Mouse (Mus musculus) T-helper 2 cell (primary cell): ENCODE measurements at regions not wholly inside any gene's neighbourhood (a gene's known extent, or its start where the extent isn't known, plus 50 kb on each side); places are given as distances from the start of the nearest gene placed in this dataset.

Experiments used
- in situ Hi-C: fragments of 300-600 bp; cut with MboI, MseI; formaldehyde crosslinking; loops from one replicate; pipeline ENCODE4 v1.15.1; 2025; ENCODE audit warnings: high pct_unique_total_duplicates

DNA sequence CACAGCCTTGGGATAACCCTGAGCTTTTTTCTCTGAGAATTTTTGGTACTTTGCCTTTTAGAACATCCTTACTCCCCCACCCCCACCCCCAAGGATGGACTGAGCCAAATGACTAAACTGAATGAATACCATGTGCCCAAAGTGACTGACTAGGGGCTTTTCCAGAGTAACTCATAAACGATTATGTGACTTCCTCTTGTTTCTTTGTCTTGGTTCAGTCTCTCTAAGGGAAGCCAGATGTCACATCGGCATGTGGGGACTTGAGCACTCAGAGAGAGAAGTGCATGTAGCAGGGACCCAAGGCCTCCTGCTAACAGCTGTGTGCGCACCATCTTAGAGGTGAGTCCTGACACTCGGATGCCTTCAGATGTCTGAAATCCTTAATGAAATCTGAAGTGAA lies 63.8 kb upstream of the Gm47985 start:
- in situ Hi-C loops = no loop called here

DNA sequence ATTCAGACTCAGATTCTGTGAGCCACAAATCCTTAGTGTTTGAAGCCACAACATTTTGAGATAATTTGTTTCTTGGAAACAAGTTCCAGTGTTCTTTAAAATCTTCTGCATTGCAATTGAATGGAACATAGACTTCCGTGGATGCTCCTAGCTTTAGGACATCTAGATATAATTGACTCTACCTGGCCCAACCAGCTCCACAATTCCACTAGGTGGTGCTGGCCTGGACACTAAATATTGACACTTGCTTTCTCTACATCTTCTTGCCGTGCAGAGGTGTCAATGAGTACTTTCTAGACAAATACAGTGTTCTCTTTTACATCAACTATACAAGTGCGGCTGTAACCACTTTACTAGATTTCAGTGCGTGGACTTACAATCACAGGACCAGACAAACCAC lies 63.4 kb upstream of the Gm47985 start:
- in situ Hi-C loops = no loop called here

DNA sequence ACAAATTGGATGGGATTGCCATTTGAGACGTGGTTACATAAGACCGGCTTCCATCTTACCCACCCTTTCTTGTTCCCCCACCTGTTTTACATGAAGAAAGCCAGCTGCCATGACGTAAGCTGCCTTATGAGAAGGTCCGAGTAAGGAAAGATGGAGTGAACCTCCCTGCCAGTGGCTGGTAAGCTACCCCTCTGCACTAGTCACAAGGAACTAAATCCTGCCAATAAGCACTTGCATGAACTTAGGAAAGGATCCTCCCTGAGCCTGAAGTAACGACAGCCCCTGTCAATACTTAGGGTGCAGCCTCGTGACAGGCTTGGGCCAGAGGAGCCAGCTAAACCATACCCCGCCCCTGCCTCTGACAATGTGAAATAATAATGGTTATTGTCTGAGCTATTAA lies 62.8 kb upstream of the Gm47985 start:
- in situ Hi-C loops = no loop called here

- in situ Hi-C loops = no loop called here
These were observed 60.7 kb upstream of the Gm47985 start for GRCm38 (mm10) chr1:151121686-151122085.

- in situ Hi-C loops = no loop called here
These were observed 58.4 kb upstream of the Gm47985 start for GRCm38 (mm10) chr1:151123964-151124363.

DNA sequence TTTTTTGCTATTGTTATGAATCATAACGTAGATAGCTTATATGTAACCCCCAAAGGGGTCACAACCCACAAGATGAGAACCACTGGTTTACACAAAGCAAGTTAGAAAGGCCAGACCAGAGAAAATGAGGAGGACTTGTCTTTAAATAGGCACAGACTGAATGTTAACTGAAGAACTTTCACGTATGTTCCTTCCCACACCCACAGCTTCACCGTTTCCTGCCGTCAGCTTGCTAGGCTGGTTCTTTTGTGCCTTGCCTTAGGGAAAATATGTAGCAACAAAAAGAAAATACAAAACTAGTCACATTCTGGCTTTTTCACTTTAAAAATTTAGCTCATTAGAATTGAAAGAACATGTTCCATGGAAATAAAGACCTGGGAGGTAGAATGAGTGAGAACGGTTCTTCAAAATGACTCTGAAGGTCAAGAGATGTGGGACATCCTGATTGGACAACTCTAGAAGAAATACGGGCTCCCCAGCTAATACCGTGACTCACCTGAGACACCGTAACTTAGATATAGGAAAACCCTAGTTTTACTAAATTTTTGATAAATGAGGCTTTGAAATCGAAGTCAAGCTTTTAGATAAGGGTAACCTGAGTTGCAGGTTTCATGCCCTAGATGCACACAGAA lies 57.2 kb upstream of the Gm47985 start:
- in situ Hi-C loops = no loop called here

GRCm38 (mm10) chr1:151125764-151126485 lies 56.4 kb upstream of the Gm47985 start:
- in situ Hi-C loops = no loop called here

DNA sequence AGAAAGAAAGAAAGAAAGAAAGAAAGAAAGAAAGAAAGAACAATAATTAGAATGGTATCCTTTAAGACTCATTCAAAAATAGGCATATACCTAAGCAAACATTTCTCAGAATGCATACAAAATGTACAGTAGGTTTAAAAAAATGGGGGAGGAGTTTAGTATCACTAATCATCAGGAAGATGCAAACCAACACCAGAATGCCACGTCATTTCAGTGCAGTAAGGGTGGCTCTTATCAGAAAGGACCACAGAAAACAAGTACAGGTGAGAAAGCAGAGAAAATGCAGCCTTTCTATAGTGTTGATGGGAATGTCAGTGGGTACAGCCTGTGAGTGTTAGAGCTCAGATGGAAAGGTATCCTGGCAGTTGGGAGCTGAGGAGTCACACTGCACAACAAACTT lies 55.6 kb upstream of the Gm47985 start:
- in situ Hi-C loops = no loop called here

GRCm38 (mm10) chr1:151128005-151128404 lies 54.3 kb upstream of the Gm47985 start:
- in situ Hi-C loops = no loop called here

DNA sequence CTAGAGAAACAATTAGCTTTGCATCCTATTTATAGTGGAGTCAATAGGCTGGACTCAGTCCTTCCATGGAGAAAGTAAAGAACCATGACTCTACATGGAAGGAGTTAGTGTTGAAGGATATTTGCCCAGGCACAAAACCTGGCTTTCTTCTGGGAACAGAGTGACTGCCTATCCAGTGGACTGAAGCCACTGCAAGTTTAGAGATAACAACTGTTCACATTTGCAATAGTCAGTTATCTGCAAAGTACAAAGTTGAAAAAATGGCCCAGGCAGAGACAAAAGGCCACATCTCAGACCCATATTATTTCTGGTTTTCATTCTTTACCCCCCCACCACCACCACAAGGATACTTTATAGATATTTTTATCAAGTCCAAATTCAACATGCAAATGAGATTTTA lies 53.4 kb upstream of the Gm47985 start:
- in situ Hi-C loops = no loop called here

DNA sequence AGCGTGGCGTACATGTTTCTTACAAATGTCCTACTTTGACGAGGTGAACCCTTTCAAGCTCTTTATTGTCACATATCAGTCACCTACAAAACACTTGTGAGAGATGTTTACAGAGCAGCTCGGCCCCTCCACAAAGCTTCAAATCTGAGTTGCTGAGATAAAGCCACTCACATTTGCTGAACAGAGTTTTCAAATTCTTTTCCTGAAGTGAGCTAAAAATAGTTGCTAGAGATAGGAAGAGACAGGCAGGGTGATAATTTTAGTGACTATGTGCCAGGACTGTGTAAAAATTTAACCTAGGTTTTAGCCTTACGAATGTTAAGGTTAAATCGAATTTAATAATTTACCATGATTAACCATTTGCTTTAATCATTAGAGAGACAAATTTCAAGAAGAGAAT lies 52.3 kb upstream of the Gm47985 start:
- in situ Hi-C loops = no loop called here

DNA sequence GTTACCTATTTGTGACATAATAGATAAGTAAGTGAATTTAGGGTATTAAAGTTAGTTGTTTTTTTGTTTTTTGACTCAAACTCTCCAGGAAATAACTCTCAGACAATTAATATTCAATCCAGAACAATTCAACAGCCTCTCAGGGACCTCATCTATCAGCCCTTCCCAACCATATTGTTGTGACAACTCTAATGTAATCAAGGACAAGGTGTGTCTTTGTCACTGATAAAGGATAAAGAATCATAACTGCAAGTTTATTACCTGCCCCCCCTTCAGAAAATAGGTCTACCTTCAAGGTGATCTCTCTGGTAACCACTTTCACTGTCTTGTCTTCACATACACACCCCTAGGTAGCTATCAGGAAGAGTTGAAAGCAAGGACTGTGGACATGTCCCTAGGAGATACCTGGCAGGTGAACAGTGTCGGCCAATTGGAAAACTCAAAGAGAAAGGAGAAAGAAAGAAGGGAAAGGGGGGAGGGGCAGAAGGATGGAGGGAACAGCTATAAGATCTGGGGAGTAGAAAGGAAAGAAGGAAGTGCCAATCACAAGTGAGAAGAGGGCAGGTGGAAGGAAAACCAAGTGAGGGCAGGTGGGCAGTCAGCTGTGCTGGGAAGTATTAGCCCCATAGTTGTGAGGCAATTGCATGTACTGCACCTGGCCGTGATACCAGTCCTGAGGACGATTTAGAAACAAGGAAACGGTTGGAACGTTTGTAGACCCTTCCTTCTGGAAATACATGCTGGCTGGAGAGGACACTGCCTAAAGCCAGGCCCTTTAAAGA lies 51.3 kb upstream of the Gm47985 start:
- in situ Hi-C loops = no loop called here

DNA sequence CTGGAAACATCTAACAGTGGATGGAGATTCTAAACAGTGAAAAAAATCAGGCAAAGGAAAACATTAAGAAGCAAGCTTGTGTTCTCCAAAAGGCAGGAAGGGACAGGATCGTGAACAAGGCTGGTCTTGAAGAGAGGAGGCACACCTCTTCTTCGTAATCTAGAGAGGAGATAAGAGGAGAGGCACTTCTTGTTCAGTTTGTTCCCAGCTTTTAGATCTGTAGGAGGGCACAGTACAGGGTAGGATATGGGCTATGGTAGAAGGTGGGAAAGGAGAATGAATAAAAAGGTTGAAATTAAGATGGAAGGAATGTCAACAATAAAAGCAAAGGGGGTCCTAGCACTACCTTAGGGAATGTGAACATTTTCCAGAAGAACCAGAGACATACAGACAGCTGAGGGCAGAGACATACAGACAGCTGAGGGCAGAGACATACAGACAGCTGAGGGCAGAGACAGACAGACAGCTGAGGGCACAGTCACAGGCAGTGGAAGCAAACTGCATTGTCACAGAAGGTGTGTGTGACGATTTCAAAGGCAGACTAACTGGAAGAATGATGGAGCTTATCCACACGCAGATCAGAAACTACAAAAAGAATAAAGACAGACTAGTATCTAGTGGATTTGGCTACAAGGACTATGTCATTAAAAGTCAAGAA lies 50.6 kb upstream of the Gm47985 start:
- in situ Hi-C loops = no loop called here
